Mouse (Mus musculus) MN1 (cell line): Measurements from ENCODE around the gene Krt24.

ENCODE experiments used
- DNase-seq: peaks from one replicate; pipeline ENCODE4 v3.0.0-alpha.2; 2016; ENCODE audit warnings: low spot score

Gene Krt24

GRCm38 (mm10) chr11:99284833-99285312 lies at the start of gene Krt24:
TSS of gene Krt24 (minus strand) at chr11:99285262.
- DNase-seq, result no peak

- DNase-seq, result no peak
These were observed 48.4 kb upstream of the Krt24 start for GRCm38 (mm10) chr11:99333426-99333825.

DNA sequence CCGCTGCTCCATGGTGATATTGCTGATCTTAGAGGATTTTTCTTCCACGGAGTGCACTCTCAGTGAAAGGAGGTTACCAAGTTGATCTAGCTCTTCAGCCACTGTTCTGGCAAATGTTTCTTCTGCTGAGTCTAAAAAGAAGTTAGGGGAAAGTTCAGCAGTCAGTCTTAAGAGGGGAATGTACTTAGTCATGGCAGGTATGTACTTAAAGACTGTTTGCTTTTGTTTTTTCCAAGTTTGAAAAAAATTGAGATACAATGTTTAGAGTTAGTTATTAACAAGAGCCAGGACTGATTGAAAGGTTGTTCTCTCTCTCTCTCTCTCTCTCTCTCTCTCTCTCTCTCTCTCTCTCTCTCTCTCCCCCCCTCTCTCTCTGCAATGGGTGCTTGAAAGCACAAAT lies 44.6 kb upstream of the Krt24 start:
- no peak for DNase-seq

GRCm38 (mm10) chr11:99322851-99323250 lies 37.8 kb upstream of the Krt24 start, which contains the start of gene Krt25:
TSS of gene Krt25 (minus strand) at chr11:99322951.
- no peak for DNase-seq

DNA sequence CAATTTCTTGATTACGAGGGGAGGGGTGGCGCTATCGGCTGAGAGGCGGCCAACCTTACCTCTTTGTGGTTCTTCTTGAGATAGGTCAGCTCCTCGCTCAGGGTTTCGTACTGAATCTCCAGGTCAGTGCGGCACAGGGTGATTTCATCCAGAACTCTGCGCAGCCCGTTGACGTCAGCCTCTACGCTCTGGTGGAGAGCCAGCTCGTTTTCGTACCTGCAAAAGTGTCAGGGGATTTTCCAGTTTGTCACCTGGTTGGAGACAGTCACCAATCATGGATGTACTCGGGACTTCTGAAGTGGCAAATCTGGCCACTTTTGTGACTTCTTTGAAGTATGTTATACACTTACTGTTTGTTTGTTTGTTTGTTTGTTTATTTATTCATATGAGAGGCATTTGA lies 36.0 kb upstream of the Krt24 start:
- no peak for DNase-seq

GRCm38 (mm10) chr11:99319127-99319526 lies 34.1 kb upstream of the Krt24 start:
- DNase-seq, result no peak

DNA sequence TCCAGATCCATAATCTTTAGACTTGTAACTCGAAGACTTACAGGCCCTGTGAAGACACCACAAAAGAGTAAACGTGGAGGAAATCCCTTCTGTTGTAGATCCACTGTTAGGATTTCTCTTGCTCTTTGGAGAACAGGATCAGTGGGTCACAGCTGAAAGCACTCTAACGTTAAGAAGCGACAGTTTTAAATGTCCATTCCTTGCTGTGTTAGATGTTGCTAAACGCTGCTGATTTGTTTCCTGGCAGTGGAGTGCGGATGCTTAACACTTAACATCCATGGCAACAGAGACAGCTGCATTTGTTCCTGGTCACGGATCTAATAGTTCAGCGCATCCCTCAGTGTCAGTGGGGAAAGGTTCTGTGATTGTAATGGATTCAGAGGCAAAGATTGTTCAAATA lies 31.5 kb upstream of the Krt24 start:
- no peak for DNase-seq

DNA sequence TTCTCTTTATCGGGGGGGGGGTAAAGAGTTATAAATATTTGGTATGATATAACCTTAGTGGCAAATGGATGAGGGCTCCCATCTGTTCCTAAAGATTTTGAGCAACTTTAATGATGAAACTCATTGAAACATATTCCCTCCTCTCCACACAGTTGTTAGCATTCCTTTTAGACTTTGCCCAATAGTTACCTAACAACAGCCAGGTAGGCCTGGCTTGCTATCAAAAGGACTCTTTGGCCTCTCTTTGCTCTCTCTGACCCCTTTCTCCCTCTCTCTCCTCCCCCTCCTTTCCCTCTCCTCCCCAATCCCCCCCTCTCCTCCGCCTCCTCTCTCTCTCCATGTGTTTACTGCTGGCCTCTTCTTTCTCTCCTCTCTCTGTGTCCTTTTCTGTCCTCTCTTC lies 29.5 kb upstream of the Krt24 start:
- DNase-seq, result no peak

DNA sequence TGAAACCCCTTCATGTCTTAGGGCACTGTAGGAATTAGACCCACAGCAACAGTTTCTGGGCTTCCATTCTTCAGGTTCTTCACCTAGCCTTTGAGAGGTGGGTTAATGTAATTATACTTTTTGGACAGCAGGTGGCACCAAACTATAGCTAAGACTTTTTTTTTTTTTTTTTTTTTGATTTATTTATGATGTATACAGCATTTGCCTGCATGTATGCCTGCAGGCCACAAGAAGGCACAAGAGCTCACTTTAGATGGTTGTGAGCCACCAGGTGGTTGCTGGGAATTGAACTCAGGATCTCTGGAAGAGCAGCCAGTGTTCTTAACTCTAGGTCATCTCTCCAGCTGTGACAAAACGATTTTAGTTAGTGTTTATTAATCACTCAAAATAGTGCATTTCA lies 25.8 kb upstream of the Krt24 start:
- peak; percentile 32 for DNase-seq

- DNase-seq, result peak; percentile 49
These were observed 22.5 kb upstream of the Krt24 start for GRCm38 (mm10) chr11:99307579-99307978.

DNA sequence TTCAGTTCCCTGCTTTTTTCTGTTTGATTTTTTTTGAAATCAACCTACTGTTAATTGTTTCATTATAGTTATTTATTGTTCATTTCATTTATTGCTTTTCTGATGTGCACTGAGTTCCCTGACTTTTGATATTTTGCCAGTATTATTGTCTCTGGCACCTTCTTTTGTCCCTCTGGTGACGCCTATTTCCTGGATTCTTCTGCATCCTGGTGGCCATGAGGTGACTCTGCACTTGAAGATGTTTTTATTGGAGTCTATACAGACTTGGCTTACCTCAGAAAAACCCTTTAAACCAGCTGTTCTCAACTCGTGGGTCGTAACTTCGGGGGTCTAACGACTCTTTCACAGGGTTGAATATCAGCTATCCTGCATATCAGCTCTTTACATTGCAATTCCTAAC lies 10.0 kb upstream of the Krt24 start:
- no peak for DNase-seq

GRCm38 (mm10) chr11:99292846-99293245 lies 7.8 kb upstream of the Krt24 start:
- no peak for DNase-seq

DNA sequence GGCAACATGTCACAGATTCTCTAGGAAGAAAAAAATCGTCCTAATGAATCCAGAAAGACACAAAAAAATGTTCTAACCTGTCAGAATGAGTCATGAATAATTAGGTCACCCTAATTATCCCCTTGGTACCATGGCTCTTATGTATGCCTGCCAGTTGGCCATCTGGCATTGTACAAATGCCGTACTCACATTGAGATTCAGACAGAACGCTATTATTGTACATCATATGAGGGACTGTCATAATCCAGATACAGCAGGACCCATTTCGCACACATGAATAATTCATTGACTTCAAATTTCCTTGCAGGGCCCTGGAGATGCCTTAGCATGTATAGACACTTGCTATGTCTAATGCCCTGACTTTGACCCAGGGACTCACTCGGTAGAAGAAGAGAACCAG lies 1.1 kb downstream of the Krt24 start:
- no peak for DNase-seq

DNA sequence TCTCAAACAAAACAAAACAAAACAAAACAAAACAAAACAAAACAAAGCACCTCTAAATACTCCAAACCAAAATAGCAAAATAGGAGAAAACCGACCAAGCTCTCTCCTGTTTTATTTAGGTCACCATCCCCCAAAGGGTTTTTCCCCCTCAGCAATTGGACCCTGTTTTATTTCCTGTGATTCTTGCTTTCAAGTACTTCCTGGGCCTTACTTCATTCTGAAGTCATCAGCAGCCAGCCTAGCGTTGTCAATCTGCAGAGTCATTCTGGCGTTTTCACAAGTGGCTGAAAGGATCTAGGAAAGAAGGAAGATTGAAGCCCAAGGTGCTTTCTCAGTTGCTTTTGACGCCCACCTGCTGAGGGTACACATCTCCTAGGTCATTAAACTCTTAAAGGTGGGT lies 1.7 kb downstream of the Krt24 start:
- DNase-seq, result no peak

GRCm38 (mm10) chr11:99281116-99281515 lies 3.9 kb downstream of the Krt24 start:
- no peak for DNase-seq

DNA sequence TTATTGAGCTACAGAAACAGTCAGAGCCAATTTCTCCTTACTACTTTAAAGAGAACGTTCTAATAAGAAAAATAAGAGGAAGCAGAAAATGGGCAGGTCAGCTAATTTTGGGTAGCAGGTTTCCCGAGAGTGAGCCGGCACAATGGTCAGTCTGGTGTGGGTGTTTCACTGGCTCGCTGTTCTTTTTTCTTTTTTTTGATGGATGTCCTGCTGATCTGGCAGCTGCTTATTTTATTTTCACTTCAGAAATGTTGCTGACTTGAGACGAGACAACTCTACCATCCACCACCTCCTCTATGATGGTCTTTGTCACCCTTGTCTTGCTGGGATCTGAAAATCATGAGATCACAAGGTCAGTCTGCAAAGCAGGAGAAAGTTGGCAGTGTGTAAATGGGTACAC lies 5.1 kb downstream of the Krt24 start:
- no peak for DNase-seq

GRCm38 (mm10) chr11:99276786-99277185 lies 8.3 kb downstream of the Krt24 start:
- no peak for DNase-seq

GRCm38 (mm10) chr11:99275624-99276023 lies 9.4 kb downstream of the Krt24 start:
- DNase-seq, result no peak

DNA sequence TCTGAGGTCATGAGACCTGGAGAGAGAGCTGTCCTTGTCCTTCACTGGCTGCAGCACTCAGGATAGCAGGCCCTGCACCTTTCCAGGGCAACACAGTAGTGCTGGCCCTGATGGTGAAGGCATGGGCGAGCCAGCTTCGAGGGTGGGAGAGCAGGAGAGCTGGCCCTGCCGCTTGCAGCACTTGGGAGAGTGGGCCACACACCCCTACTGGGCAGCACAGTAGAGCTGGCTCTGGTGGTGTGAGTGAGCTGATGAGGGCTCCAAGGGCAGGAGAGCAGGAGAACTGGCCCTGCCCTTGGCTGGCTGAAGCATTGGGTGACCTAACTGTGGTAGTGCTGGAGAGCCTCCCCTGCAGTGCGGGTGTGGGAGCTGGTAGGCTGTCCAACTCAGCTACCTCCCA lies 12.3 kb downstream of the Krt24 start:
- no peak for DNase-seq

DNA sequence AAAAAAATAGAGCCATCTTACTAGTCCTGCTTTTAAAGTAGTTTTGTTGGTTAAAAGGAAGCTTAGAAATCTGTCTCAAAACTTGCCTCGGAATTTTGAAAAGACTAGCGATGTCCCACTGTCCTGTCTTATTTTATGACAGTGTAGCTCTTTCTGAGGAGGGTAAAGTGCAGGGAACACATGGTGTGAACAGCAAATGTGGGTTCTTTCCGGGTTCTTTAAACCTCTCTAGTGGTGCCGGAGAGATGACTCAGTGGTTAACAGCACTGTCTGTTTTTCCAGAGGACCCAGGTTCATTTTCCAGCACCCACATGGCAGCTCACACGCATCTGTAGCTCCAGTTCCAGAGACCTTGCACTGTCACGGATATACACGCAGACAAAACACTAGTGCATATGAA lies 15.9 kb downstream of the Krt24 start:
- no peak for DNase-seq

DNA sequence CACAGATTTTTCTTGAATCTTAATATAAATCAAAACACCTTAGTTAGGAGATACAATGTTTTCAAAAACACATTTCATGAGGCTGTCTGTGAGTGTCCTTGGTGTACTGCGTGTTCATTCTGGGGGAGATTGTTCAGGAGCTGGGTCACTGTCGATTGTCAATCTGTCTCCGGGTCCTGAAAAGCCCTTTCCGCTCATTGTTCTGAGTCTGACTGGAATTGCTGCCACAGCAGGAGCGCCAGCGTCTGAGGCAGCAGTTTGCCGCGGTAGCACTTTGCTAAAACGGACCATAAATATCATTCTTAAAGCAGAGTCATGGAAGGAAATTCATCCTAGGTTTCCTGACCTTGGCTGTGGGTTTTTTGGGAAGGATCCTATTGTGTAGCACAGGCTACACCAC lies 19.3 kb downstream of the Krt24 start:
- DNase-seq, result no peak

- DNase-seq, result no peak
These were observed 19.8 kb downstream of the Krt24 start for GRCm38 (mm10) chr11:99265220-99265619.

DNA sequence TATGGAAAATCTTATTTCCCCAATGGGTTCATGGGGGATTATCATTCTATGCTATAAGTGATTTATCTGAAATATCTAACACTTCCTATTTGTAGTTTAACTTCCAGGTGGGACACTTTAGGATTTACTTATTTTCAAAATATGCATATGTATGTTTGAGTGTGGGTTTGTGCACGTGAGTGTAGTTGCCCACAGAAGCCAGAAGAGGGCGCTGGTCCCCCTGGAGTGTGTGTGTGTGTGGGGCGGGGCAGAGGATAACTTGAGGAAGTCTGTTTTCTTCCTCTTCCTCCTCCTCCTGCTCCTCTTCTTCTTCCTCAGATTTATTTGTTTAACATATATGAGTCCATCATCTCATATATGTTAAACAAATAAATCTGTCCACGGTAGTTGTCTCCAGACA lies 28.8 kb downstream of the Krt24 start:
- no peak for DNase-seq

- DNase-seq, result no peak
These were observed 29.7 kb downstream of the Krt24 start for GRCm38 (mm10) chr11:99255316-99255715.

DNA sequence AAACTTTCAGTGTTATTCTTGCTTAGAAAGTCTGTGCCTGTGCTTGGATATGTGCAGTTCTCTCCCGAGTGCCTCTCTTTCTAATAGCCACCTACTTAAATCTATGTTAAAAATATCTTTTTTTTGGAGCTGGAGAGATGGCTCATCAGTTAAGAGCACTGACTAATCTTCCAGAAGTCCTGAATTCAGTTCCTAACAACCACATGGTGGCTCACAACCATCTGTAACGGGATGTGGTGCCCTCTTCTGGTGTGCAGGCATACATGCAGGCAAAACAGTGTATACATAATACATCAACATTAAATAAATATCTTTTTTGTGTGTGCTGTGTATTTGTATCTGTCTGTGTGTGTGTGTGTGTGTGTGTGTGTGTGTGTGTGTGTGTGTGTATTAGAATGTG lies 31.2 kb downstream of the Krt24 start:
- DNase-seq, result no peak
